Mouse (Mus musculus): Measurements from ENCODE around the gene Tsen54. TPM values are rescaled to one million over a fixed set of nuclear protein-coding genes. Genes with fewer than 3 reads are reported as not detected.

Gene Tsen54
- polyA plus RNA-seq, 1 experiment from 2014 or later = 20.8 TPM

GRCm38 (mm10) chr11:115809311-115809781 is 5.2 kb upstream of the Tsen54 start:
- H3K4me2 ChIP-seq = no peak overlapping the region
- ATAC-seq (ENCODE audit: low FRiP score) (no peak), DNase-seq (ENCODE audit: low spot score, missing footprints) (no peak)
- H3K4me3 ChIP-seq (ENCODE audit: low read depth, low read length) = no peak overlapping the region
- no peaks in the 10 kb centered on the region for H3K27me3 ChIP-seq (ENCODE audit: control insufficient read depth, insufficient read depth, low read length)
- peaks cover 33% of the 10 kb centered on the region for H3K4me1 ChIP-seq (ENCODE audit: control insufficient read depth, insufficient read depth, low read length)
- no peak overlapping the region; the same call in 1 of the 2 replicates for H3K27ac ChIP-seq (ENCODE audit: low read depth, low read length)
- H3K9ac ChIP-seq (ENCODE audit: low read length) = no peak overlapping the region
- peaks cover 11% of the 10 kb centered on the region for H3K36me3 ChIP-seq (ENCODE audit: control insufficient read depth, insufficient read depth, low read length)
- no peaks in the 10 kb centered on the region for H3K9me3 ChIP-seq (ENCODE audit: control insufficient read depth, low read length)
- 82% methylated on average over 8 of the region's 8 CpGs for WGBS

- H3K4me2 ChIP-seq = no peak overlapping the region
- no peaks in the 10 kb centered on the region for H3K9me3 ChIP-seq (ENCODE audit: control insufficient read depth, low read length)
- 91% methylated on average over 14 of the region's 14 CpGs for WGBS
- H3K36me3 ChIP-seq (ENCODE audit: control insufficient read depth, insufficient read depth, low read length) = peaks cover 4% of the 10 kb centered on the region
- H3K4me1 ChIP-seq (ENCODE audit: control insufficient read depth, insufficient read depth, low read length) = peaks cover 37% of the 10 kb centered on the region
- no peak for DNase-seq (ENCODE audit: low spot score, missing footprints)
- ATAC-seq (ENCODE audit: low FRiP score) = no peak
- H3K4me3 ChIP-seq (ENCODE audit: low read depth, low read length) = no peak overlapping the region
- no peaks in the 10 kb centered on the region for H3K27me3 ChIP-seq (ENCODE audit: control insufficient read depth, insufficient read depth, low read length)
- H3K27ac ChIP-seq (ENCODE audit: low read depth, low read length) = no peak overlapping the region
- no peak overlapping the region for H3K9ac ChIP-seq (ENCODE audit: low read length)
Measured at GRCm38 (mm10) chr11:115810377-115810776, 4.1 kb upstream of the Tsen54 start.

GRCm38 (mm10) chr11:115811381-115812093 is 3.0 kb upstream of the Tsen54 start:
- Histone ChIP-seq H3K9me3 (ENCODE audit: control insufficient read depth, low read length) (no peaks in the 10 kb centered on the region), H3K27ac (ENCODE audit: low read depth, low read length) (no peak overlapping the region), H3K4me1 (ENCODE audit: control insufficient read depth, insufficient read depth, low read length) (peaks cover 41% of the 10 kb centered on the region), H3K4me2 (peak overlapping the region; percentile 89), H3K36me3 (ENCODE audit: control insufficient read depth, insufficient read depth, low read length) (peaks cover 4% of the 10 kb centered on the region), H3K4me3 (ENCODE audit: low read depth, low read length) (peak overlapping the region; percentile 90; the same call in 1 of the 2 replicates), H3K9ac (ENCODE audit: low read length) (peak overlapping the region; percentile 75), H3K27me3 (ENCODE audit: control insufficient read depth, insufficient read depth, low read length) (no peaks in the 10 kb centered on the region)
- ATAC-seq (ENCODE audit: low FRiP score) (no peak), DNase-seq (ENCODE audit: low spot score, missing footprints) (no peak)
- 88% methylated on average over 20 of the region's 20 CpGs for WGBS

DNA sequence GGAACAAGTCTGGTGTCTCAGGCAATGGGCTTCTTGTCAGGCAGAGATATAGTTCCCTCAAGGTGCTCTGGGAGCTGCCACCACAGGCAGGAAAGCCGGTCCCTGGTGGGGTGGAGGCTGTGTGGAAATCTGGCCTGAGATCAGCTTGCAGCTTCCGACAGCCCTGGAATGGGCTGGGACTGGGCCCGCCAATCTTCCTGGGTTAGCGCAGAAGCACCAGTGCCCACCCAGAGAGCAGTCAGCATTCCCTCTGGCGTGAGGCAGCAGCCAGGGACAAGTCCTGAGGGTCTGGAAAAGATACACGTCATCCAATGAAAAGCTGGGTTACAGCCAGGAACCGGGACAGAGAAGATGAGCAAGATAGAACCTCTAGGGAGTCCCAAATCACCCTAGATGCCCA is 2.4 kb upstream of the Tsen54 start:
- Histone ChIP-seq H3K27ac (ENCODE audit: low read depth, low read length) (no peak overlapping the region), H3K4me2 (peak overlapping the region; percentile 89), H3K4me3 (ENCODE audit: low read depth, low read length) (peak overlapping the region; percentile 90), H3K9ac (ENCODE audit: low read length) (peak overlapping the region; percentile 75), H3K36me3 (ENCODE audit: control insufficient read depth, insufficient read depth, low read length) (peaks cover 2% of the 10 kb centered on the region; the same call in 1 of the 2 replicates), H3K4me1 (ENCODE audit: control insufficient read depth, insufficient read depth, low read length) (peaks cover 41% of the 10 kb centered on the region), H3K27me3 (ENCODE audit: control insufficient read depth, insufficient read depth, low read length) (no peaks in the 10 kb centered on the region), H3K9me3 (ENCODE audit: control insufficient read depth, low read length) (no peaks in the 10 kb centered on the region)
- DNase-seq (ENCODE audit: low spot score, missing footprints) (no peak), ATAC-seq (ENCODE audit: low FRiP score) (no peak)
- WGBS = 49% methylated on average over 7 of the region's 7 CpGs

DNA sequence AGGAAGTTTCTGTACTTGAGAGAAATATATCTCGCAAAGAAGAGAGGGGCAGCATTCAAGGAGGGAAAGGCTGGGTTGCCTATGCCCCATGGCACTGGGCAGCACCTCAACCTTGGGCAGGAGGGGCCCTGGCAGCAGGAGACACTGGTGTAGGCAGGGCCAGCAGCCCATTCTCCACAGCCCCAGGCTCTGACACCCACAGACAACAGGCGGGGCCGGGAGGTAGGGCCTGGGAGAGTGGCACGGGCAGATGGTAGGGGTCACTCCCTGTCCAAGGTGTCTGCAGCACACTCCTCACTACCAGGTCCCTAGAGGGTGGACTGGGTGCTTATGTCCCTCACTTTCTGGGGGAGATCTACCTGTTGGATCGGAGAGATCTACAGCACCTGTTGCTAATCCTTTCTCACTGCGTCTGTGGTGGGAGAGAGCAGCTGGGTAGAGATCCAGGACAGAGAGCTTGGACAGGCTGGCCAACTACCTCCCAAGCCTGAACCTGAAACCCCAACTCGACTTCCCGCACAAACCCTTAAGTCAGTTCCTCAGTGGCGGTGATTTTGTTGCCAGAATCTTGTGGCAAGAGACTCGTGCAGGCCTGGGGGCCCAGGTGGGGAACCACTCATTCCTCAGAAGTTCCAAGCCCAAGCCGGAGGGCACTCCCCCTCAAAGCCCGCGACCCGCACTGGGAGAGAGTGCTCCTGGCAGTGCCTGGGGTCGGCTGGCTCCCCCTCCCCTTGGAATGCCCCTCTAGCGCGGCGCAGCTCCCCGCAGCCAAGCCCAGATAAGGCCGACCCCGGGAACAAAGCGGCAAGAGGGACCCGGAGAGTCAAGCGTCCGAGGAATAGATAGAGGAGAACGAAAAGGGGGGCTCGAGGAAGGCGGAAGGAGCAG is 1.7 kb upstream of the Tsen54 start:
- Histone ChIP-seq H3K9me3 (ENCODE audit: control insufficient read depth, low read length) (no peaks in the 10 kb centered on the region), H3K27me3 (ENCODE audit: control insufficient read depth, insufficient read depth, low read length) (no peaks in the 10 kb centered on the region), H3K4me3 (ENCODE audit: low read depth, low read length) (peak overlapping the region; percentile 90), H3K4me2 (peak overlapping the region; percentile 89), H3K36me3 (ENCODE audit: control insufficient read depth, insufficient read depth, low read length) (no peaks in the 10 kb centered on the region), H3K9ac (ENCODE audit: low read length) (peak overlapping the region; percentile 75), H3K27ac (ENCODE audit: low read depth, low read length) (peak overlapping the region; percentile 52; the same call in 1 of the 2 replicates), H3K4me1 (ENCODE audit: control insufficient read depth, insufficient read depth, low read length) (peaks cover 41% of the 10 kb centered on the region)
- DNase-seq (ENCODE audit: low spot score, missing footprints) = no peak
- WGBS = 6% methylated on average over 28 of the region's 28 CpGs
- ATAC-seq (ENCODE audit: low FRiP score) = peak; percentile 55

DNA sequence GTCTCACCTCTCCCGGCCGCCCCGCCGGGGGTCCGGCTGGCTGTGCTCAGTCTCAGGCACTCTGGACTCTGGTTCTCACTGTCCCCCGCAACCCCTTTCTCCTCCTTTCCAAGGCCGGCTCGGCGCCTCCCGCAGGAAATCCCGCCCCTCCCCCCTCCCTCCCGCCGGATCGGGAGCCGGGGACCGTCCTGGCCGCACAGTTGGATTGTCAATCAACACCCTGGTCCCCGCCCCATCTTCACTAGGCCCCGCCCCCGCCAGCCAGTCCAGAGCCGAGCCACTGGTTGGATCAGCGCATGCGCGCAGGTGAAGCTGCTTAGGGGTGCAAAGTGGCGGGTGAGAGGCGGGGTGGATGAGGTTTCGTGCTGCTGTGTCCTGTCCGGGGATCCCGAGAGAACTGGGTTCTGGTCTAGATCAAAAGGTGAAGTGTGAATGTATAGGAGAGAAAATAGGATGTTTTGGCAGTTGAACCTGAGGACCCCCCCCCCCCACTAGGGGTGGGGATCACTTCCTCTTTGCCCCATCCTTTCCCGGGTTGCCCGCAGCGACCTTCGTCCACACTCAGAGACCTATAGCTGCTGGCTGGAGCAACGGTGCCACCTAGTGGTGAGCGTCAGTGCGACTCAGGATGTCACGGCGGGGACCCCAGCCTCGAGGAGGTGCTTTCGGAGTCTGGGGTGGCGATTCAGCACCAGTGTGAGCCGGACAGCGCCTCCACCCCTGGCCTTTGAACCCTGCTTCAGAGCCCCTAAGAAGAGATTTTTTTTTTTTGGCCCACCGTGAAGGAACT is 822 bp upstream of the Tsen54 start, which contains the start of gene Caskin2:
Gene Caskin2 (minus strand): TSS at position 133 of the 790 bp plus-strand sequence.
- Histone ChIP-seq H3K4me2 (peak within 1 kb of the TSS; percentile 89), H3K27me3 (ENCODE audit: control insufficient read depth, insufficient read depth, low read length) (no peaks in the 10 kb centered on the region), H3K9ac (ENCODE audit: low read length) (peak within 1 kb of the TSS; percentile 80), H3K36me3 (ENCODE audit: control insufficient read depth, insufficient read depth, low read length) (no peaks in the 10 kb centered on the region), H3K9me3 (ENCODE audit: control insufficient read depth, low read length) (no peaks in the 10 kb centered on the region), H3K4me1 (ENCODE audit: control insufficient read depth, insufficient read depth, low read length) (peaks cover 38% of the 10 kb centered on the region), H3K27ac (ENCODE audit: low read depth, low read length) (peak within 1 kb of the TSS; percentile 52; the same call in 1 of the 2 replicates), H3K4me3 (ENCODE audit: low read depth, low read length) (peak within 1 kb of the TSS; percentile 90)
- peak; percentile 91 for ATAC-seq (ENCODE audit: low FRiP score)
- peak; percentile 99 for DNase-seq (ENCODE audit: low spot score, missing footprints)
- WGBS = under 1% methylated on average over 41 of the region's 44 CpGs

GRCm38 (mm10) chr11:115817331-115817730 is 2.8 kb downstream of the Tsen54 start:
- H3K27ac ChIP-seq (ENCODE audit: low read depth, low read length) = no peak overlapping the region
- ATAC-seq (ENCODE audit: low FRiP score) (no peak), DNase-seq (ENCODE audit: low spot score, missing footprints) (no peak)
- WGBS = 91% methylated on average over 5 of the region's 5 CpGs
- H3K9me3 ChIP-seq (ENCODE audit: control insufficient read depth, low read length) = no peaks in the 10 kb centered on the region
- no peak overlapping the region for H3K4me2 ChIP-seq
- no peak overlapping the region for H3K9ac ChIP-seq (ENCODE audit: low read length)
- peaks cover 17% of the 10 kb centered on the region for H3K4me1 ChIP-seq (ENCODE audit: control insufficient read depth, insufficient read depth, low read length)
- no peak overlapping the region for H3K4me3 ChIP-seq (ENCODE audit: low read depth, low read length)
- no peaks in the 10 kb centered on the region for H3K27me3 ChIP-seq (ENCODE audit: control insufficient read depth, insufficient read depth, low read length)
- H3K36me3 ChIP-seq (ENCODE audit: control insufficient read depth, insufficient read depth, low read length) = peaks cover 8% of the 10 kb centered on the region; the same call in 1 of the 2 replicates

GRCm38 (mm10) chr11:115819915-115820623 is 5.5 kb downstream of the Tsen54 start:
- WGBS = 93% methylated on average over 16 of the region's 16 CpGs
- no peak overlapping the region for H3K4me3 ChIP-seq (ENCODE audit: low read depth, low read length)
- no peak for DNase-seq (ENCODE audit: low spot score, missing footprints)
- no peaks in the 10 kb centered on the region for H3K9me3 ChIP-seq (ENCODE audit: control insufficient read depth, low read length)
- no peak overlapping the region for H3K4me2 ChIP-seq
- H3K27me3 ChIP-seq (ENCODE audit: control insufficient read depth, insufficient read depth, low read length) = peaks cover 14% of the 10 kb centered on the region
- no peak overlapping the region for H3K9ac ChIP-seq (ENCODE audit: low read length)
- peaks cover 15% of the 10 kb centered on the region for H3K4me1 ChIP-seq (ENCODE audit: control insufficient read depth, insufficient read depth, low read length)
- no peak overlapping the region for H3K27ac ChIP-seq (ENCODE audit: low read depth, low read length)
- ATAC-seq (ENCODE audit: low FRiP score) = no peak
- peaks cover 8% of the 10 kb centered on the region; the same call in 1 of the 2 replicates for H3K36me3 ChIP-seq (ENCODE audit: control insufficient read depth, insufficient read depth, low read length)
